Mouse (Mus musculus): ENCODE results near the gene Pax7. TPM values are rescaled to one million over a fixed set of nuclear protein-coding genes. Genes with fewer than 3 reads are reported as not detected.

The Pax7 gene
- polyA plus RNA-seq, 1 experiment: not detected

DNA sequence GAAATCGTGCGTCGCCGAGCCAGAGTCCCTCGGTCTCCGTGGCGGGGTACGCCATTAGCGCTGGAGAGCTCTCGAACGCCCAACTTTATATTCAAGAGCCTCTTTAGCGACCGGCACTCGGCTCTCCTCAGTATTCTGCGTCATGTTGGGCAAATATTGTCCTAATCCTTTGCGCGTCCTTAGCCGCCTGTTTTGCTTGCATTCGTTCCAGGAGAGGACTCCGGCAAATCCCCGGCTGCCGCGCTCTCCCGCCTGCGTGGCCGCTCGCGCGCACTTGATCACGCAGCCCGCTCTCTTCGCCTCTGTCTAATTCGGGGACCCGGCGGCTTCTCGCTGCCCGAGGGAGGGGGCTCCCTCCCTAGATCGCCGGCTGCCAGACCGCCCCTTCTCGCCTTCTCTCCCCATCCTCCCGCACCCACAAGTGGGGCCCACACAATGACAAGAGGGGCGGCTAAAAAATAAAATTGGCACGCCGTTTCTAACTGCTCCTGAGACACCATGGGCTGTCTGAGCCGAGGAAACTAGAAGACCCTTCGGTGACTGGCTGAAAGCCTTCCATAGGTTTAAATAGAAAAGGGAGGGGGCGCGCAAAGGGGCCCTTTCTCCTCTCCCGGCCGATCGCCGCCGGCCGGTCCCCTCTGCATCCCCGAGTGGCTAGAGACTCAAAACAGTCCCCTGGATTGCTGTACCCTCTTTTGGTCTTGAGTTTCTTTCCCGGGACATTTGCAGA lies 1.7 kb downstream of the Pax7 start:
- 2% methylated on average over 57 of the region's 57 CpGs for WGBS
- no peaks in the 10 kb centered on the region for H3K4me1 ChIP-seq (ENCODE audit: control insufficient read depth, insufficient read depth, insufficient read length, low read length)
- H3K4me3 ChIP-seq (ENCODE audit: low read depth, low read length): no peak overlapping the region
- H3K27ac ChIP-seq (ENCODE audit: insufficient read depth, low read depth, low read length): no peak overlapping the region
- no peaks in the 10 kb centered on the region for H3K36me3 ChIP-seq (ENCODE audit: control insufficient read depth, insufficient read depth, low read length)
- no peak for TF ChIP-seq CTCF (IDR thresholded peaks at IDR 0.05; ENCODE audit: extremely low read depth, insufficient read length, insufficient replicate concordance, low read depth, low read length)
- TF ChIP-seq POLR2A (IDR thresholded peaks at IDR 0.05; ENCODE audit: low read depth, low read length): no peak
- peaks cover 77% of the 10 kb centered on the region for H3K27me3 ChIP-seq (ENCODE audit: control insufficient read depth, insufficient read depth, low read length)

- 5% methylated on average over 24 of the region's 24 CpGs for WGBS
These were observed 2.5 kb downstream of the Pax7 start for GRCm38 (mm10) chr4:139830581-139831387.

DNA sequence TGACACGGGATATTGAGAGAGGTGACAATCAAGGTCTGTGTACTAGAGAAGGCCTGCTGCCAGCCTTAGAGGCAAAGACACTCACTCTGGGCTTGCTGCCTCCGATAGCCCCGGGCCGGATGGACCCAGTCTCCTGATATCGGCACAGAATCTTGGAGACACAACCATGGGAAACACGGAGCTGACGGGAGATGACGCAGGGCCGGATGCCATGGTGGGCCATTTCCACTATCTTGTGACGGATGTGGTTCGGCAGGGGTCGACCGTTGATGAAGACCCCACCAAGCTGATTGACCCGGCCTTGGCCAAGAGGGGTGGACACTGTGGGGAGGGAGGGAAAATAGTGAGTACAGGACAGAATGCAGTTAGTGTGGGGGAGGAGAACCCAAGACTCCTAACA lies 3.3 kb downstream of the Pax7 start:
- H3K27me3 ChIP-seq (ENCODE audit: control insufficient read depth, insufficient read depth, low read length): peaks cover 83% of the 10 kb centered on the region
- WGBS: 5% methylated on average over 14 of the region's 14 CpGs
- H3K36me3 ChIP-seq (ENCODE audit: control insufficient read depth, insufficient read depth, low read length): no peaks in the 10 kb centered on the region
- H3K4me1 ChIP-seq (ENCODE audit: control insufficient read depth, insufficient read depth, insufficient read length, low read length): no peaks in the 10 kb centered on the region
- TF ChIP-seq POLR2A (IDR thresholded peaks at IDR 0.05; ENCODE audit: low read depth, low read length) (no peak), CTCF (IDR thresholded peaks at IDR 0.05; ENCODE audit: extremely low read depth, insufficient read length, insufficient replicate concordance, low read depth, low read length) (no peak)
- H3K4me3 ChIP-seq (ENCODE audit: low read depth, low read length): no peak overlapping the region
- no peak overlapping the region for H3K27ac ChIP-seq (ENCODE audit: insufficient read depth, low read depth, low read length)

More at GRCm38 (mm10) chr4:139830581-139831387, 2.5 kb downstream of the Pax7 start:
- Histone ChIP-seq H3K4me3 (ENCODE audit: low read depth, low read length) (no peak overlapping the region), H3K27me3 (ENCODE audit: control insufficient read depth, insufficient read depth, low read length) (peaks cover 82% of the 10 kb centered on the region), H3K36me3 (ENCODE audit: control insufficient read depth, insufficient read depth, low read length) (no peaks in the 10 kb centered on the region), H3K4me1 (ENCODE audit: control insufficient read depth, insufficient read depth, insufficient read length, low read length) (no peaks in the 10 kb centered on the region), H3K27ac (ENCODE audit: insufficient read depth, low read depth, low read length) (no peak overlapping the region)
- no peak for TF ChIP-seq CTCF (IDR thresholded peaks at IDR 0.05; ENCODE audit: extremely low read depth, insufficient read length, insufficient replicate concordance, low read depth, low read length)
- no peak for TF ChIP-seq POLR2A (IDR thresholded peaks at IDR 0.05; ENCODE audit: low read depth, low read length)

DNA sequence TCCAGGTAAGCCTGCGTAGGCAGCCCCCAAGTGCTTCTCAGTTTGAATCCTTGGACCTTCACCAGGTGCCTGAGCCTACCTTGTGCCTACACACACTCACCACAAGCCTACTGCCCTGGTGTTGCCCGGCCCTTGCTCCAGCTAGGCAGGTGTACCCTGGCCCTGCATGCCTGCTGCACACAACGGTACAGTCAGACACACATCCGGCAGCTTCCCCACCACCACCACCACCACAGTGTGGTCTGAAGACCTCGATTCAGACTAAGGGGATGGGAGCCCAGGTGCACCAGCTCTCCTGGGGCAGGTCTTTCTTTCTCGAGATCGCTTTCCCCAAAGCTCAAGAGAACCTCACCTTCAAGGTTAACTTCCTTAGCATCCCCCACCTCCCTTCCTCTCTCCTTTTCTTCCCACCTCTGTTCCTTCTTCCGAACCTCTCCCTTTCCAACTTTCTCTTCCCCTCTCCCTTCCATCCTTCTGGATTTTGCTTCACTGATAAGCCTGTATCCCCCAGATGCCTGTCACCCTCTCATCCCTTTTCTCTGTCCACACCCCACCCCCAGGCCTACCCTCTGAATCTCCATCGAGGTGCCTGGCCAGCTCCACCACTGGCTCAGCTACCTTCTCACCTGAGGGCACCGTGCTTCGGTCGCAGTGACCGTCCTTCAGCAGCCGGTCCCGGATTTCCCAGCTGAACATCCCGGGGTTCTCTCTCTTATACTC lies 4.3 kb downstream of the Pax7 start:
- Histone ChIP-seq H3K27ac (ENCODE audit: insufficient read depth, low read depth, low read length) (no peak overlapping the region), H3K36me3 (ENCODE audit: control insufficient read depth, insufficient read depth, low read length) (no peaks in the 10 kb centered on the region), H3K4me3 (ENCODE audit: low read depth, low read length) (no peak overlapping the region), H3K4me1 (ENCODE audit: control insufficient read depth, insufficient read depth, insufficient read length, low read length) (no peaks in the 10 kb centered on the region), H3K27me3 (ENCODE audit: control insufficient read depth, insufficient read depth, low read length) (peaks cover 82% of the 10 kb centered on the region)
- TF ChIP-seq POLR2A (IDR thresholded peaks at IDR 0.05; ENCODE audit: low read depth, low read length) (no peak), CTCF (IDR thresholded peaks at IDR 0.05; ENCODE audit: extremely low read depth, insufficient read length, insufficient replicate concordance, low read depth, low read length) (no peak)
- 6% methylated on average over 16 of the region's 16 CpGs for WGBS

GRCm38 (mm10) chr4:139828283-139828678 lies 5.0 kb downstream of the Pax7 start:
- Histone ChIP-seq H3K4me3 (ENCODE audit: low read depth, low read length) (no peak overlapping the region), H3K27ac (ENCODE audit: insufficient read depth, low read depth, low read length) (no peak overlapping the region), H3K36me3 (ENCODE audit: control insufficient read depth, insufficient read depth, low read length) (no peaks in the 10 kb centered on the region), H3K27me3 (ENCODE audit: control insufficient read depth, insufficient read depth, low read length) (peaks cover 85% of the 10 kb centered on the region), H3K4me1 (ENCODE audit: control insufficient read depth, insufficient read depth, insufficient read length, low read length) (no peaks in the 10 kb centered on the region)
- 2% methylated on average over 37 of the region's 37 CpGs for WGBS
- TF ChIP-seq POLR2A (IDR thresholded peaks at IDR 0.05; ENCODE audit: low read depth, low read length): no peak
- no peak for TF ChIP-seq CTCF (IDR thresholded peaks at IDR 0.05; ENCODE audit: extremely low read depth, insufficient read length, insufficient replicate concordance, low read depth, low read length)

- 4% methylated on average over 30 of the region's 30 CpGs for WGBS
- Histone ChIP-seq H3K27me3 (ENCODE audit: control insufficient read depth, insufficient read depth, low read length) (peaks cover 84% of the 10 kb centered on the region), H3K27ac (ENCODE audit: insufficient read depth, low read depth, low read length) (no peak overlapping the region), H3K4me3 (ENCODE audit: low read depth, low read length) (no peak overlapping the region), H3K4me1 (ENCODE audit: control insufficient read depth, insufficient read depth, insufficient read length, low read length) (no peaks in the 10 kb centered on the region), H3K36me3 (ENCODE audit: control insufficient read depth, insufficient read depth, low read length) (no peaks in the 10 kb centered on the region)
- TF ChIP-seq POLR2A (IDR thresholded peaks at IDR 0.05; ENCODE audit: low read depth, low read length) (no peak), CTCF (IDR thresholded peaks at IDR 0.05; ENCODE audit: extremely low read depth, insufficient read length, insufficient replicate concordance, low read depth, low read length) (no peak)
These were observed 5.6 kb downstream of the Pax7 start for GRCm38 (mm10) chr4:139827501-139828282.
